Mouse (Mus musculus): ENCODE data around the gene Prok1. TPM values are rescaled to one million over a fixed set of nuclear protein-coding genes. Genes with fewer than 3 reads are reported as not detected.

Prok1 gene
- 0.07 TPM in 1 of 2 replicates, not detected in the other for polyA plus RNA-seq (2014; fragmentation: Nextera tagmentation; extraction: Ambion mirVana)

- Histone ChIP-seq H3K27ac (ENCODE audit: low read depth, low read length) (no peak within 1 kb of the TSS), H3K9ac (ENCODE audit: low read length) (no peak within 1 kb of the TSS), H3K9me3 (ENCODE audit: control insufficient read depth, low read length) (no peaks in the 10 kb centered on the region), H3K4me3 (ENCODE audit: low read depth, low read length) (no peak within 1 kb of the TSS), H3K36me3 (ENCODE audit: control insufficient read depth, insufficient read depth, low read length) (no peaks in the 10 kb centered on the region), H3K4me2 (no peak within 1 kb of the TSS), H3K27me3 (ENCODE audit: control insufficient read depth, insufficient read depth, low read length) (no peaks in the 10 kb centered on the region), H3K4me1 (ENCODE audit: control insufficient read depth, insufficient read depth, low read length) (0 out of 2 replicates have a peak, but pooled peaks cover 2% of the 10 kb centered on the region)
- DNase-seq (ENCODE audit: low spot score, missing footprints) (no peak), ATAC-seq (ENCODE audit: low FRiP score) (no peak)
- WGBS, result 90% methylated on average over 9 of the region's 9 CpGs
Observed at GRCm38 (mm10) chr3:107239607-107240006, at the start of gene Prok1. Gene Prok1 (minus strand): TSS chr3:107239707.

- no peak overlapping the region for H3K4me2 ChIP-seq
- no peaks in the 10 kb centered on the region for H3K9me3 ChIP-seq (ENCODE audit: control insufficient read depth, low read length)
- no peak overlapping the region for H3K27ac ChIP-seq (ENCODE audit: low read depth, low read length)
- peaks cover 3% of the 10 kb centered on the region; the same call in 1 of the 2 replicates for H3K36me3 ChIP-seq (ENCODE audit: control insufficient read depth, insufficient read depth, low read length)
- no peaks in the 10 kb centered on the region for H3K27me3 ChIP-seq (ENCODE audit: control insufficient read depth, insufficient read depth, low read length)
- DNase-seq (ENCODE audit: low spot score, missing footprints) (peak; percentile 66), ATAC-seq (ENCODE audit: low FRiP score) (no peak)
- no peak overlapping the region for H3K9ac ChIP-seq (ENCODE audit: low read length)
- H3K4me3 ChIP-seq (ENCODE audit: low read depth, low read length), result no peak overlapping the region
- no peaks in the 10 kb centered on the region for H3K4me1 ChIP-seq (ENCODE audit: control insufficient read depth, insufficient read depth, low read length)
Observed at GRCm38 (mm10) chr3:107287346-107287745, 47.8 kb upstream of the Prok1 start.

- Histone ChIP-seq H3K27me3 (ENCODE audit: control insufficient read depth, insufficient read depth, low read length) (no peaks in the 10 kb centered on the region), H3K36me3 (ENCODE audit: control insufficient read depth, insufficient read depth, low read length) (peaks cover 3% of the 10 kb centered on the region; the same call in 1 of the 2 replicates), H3K9me3 (ENCODE audit: control insufficient read depth, low read length) (no peaks in the 10 kb centered on the region), H3K4me1 (ENCODE audit: control insufficient read depth, insufficient read depth, low read length) (no peaks in the 10 kb centered on the region), H3K4me3 (ENCODE audit: low read depth, low read length) (no peak overlapping the region), H3K4me2 (no peak overlapping the region), H3K9ac (ENCODE audit: low read length) (no peak overlapping the region), H3K27ac (ENCODE audit: low read depth, low read length) (no peak overlapping the region)
- DNase-seq (ENCODE audit: low spot score, missing footprints), result peak; percentile 69
- ATAC-seq (ENCODE audit: low FRiP score), result no peak
- WGBS, result 91% methylated on average over 2 of the region's 2 CpGs
Observed at GRCm38 (mm10) chr3:107286123-107286522, 46.6 kb upstream of the Prok1 start.

- WGBS, result 3% methylated on average over 43 of the region's 43 CpGs
- ATAC-seq (ENCODE audit: low FRiP score), result peak; percentile 93
- peaks cover 8% of the 10 kb centered on the region for H3K4me1 ChIP-seq (ENCODE audit: control insufficient read depth, insufficient read depth, low read length)
- H3K9ac ChIP-seq (ENCODE audit: low read length), result peak within 1 kb of the TSS; percentile 83
- H3K27me3 ChIP-seq (ENCODE audit: control insufficient read depth, insufficient read depth, low read length), result no peaks in the 10 kb centered on the region
- no peak within 1 kb of the TSS for H3K27ac ChIP-seq (ENCODE audit: low read depth, low read length)
- peak within 1 kb of the TSS; percentile 91 for H3K4me3 ChIP-seq (ENCODE audit: low read depth, low read length)
- no peaks in the 10 kb centered on the region for H3K9me3 ChIP-seq (ENCODE audit: control insufficient read depth, low read length)
- DNase-seq (ENCODE audit: low spot score, missing footprints), result peak; percentile 99
- peaks cover 3% of the 10 kb centered on the region; the same call in 1 of the 2 replicates for H3K36me3 ChIP-seq (ENCODE audit: control insufficient read depth, insufficient read depth, low read length)
- peak within 1 kb of the TSS; percentile 53 for H3K4me2 ChIP-seq
Observed at GRCm38 (mm10) chr3:107278479-107279269, 39.2 kb upstream of the Prok1 start, which contains the start of gene Lamtor5. Gene Lamtor5 (plus strand): TSS chr3:107278858.

GRCm38 (mm10) chr3:107276626-107277025 is 37.1 kb upstream of the Prok1 start:
- no peak for ATAC-seq (ENCODE audit: low FRiP score)
- no peak overlapping the region for H3K4me2 ChIP-seq

GRCm38 (mm10) chr3:107275996-107276395 is 36.5 kb upstream of the Prok1 start:
- H3K36me3 ChIP-seq (ENCODE audit: control insufficient read depth, insufficient read depth, low read length), result no peaks in the 10 kb centered on the region
- H3K27me3 ChIP-seq (ENCODE audit: control insufficient read depth, insufficient read depth, low read length), result no peaks in the 10 kb centered on the region
- no peak overlapping the region for H3K27ac ChIP-seq (ENCODE audit: low read depth, low read length)
- H3K9ac ChIP-seq (ENCODE audit: low read length), result no peak overlapping the region
- no peak for ATAC-seq (ENCODE audit: low FRiP score)
- peaks cover 8% of the 10 kb centered on the region for H3K4me1 ChIP-seq (ENCODE audit: control insufficient read depth, insufficient read depth, low read length)
- no peak overlapping the region for H3K4me2 ChIP-seq
- WGBS, result 55% methylated on average over 4 of the region's 4 CpGs
- peak; percentile 70 for DNase-seq (ENCODE audit: low spot score, missing footprints)
- H3K9me3 ChIP-seq (ENCODE audit: control insufficient read depth, low read length), result no peaks in the 10 kb centered on the region
- H3K4me3 ChIP-seq (ENCODE audit: low read depth, low read length), result no peak overlapping the region

More at GRCm38 (mm10) chr3:107276626-107277025, 37.1 kb upstream of the Prok1 start:
- no peak overlapping the region for H3K4me3 ChIP-seq (ENCODE audit: low read depth, low read length)
- DNase-seq (ENCODE audit: low spot score, missing footprints), result peak; percentile 53
- 92% methylated on average over 3 of the region's 3 CpGs for WGBS
- H3K27me3 ChIP-seq (ENCODE audit: control insufficient read depth, insufficient read depth, low read length), result no peaks in the 10 kb centered on the region
- no peaks in the 10 kb centered on the region for H3K36me3 ChIP-seq (ENCODE audit: control insufficient read depth, insufficient read depth, low read length)
- peaks cover 8% of the 10 kb centered on the region for H3K4me1 ChIP-seq (ENCODE audit: control insufficient read depth, insufficient read depth, low read length)
- H3K9me3 ChIP-seq (ENCODE audit: control insufficient read depth, low read length), result no peaks in the 10 kb centered on the region
- H3K27ac ChIP-seq (ENCODE audit: low read depth, low read length), result no peak overlapping the region
- no peak overlapping the region for H3K9ac ChIP-seq (ENCODE audit: low read length)

- Histone ChIP-seq H3K9me3 (ENCODE audit: control insufficient read depth, low read length) (no peaks in the 10 kb centered on the region), H3K9ac (ENCODE audit: low read length) (no peak overlapping the region), H3K27ac (ENCODE audit: low read depth, low read length) (no peak overlapping the region), H3K4me1 (ENCODE audit: control insufficient read depth, insufficient read depth, low read length) (peaks cover 8% of the 10 kb centered on the region), H3K4me2 (no peak overlapping the region), H3K27me3 (ENCODE audit: control insufficient read depth, insufficient read depth, low read length) (no peaks in the 10 kb centered on the region), H3K36me3 (ENCODE audit: control insufficient read depth, insufficient read depth, low read length) (no peaks in the 10 kb centered on the region), H3K4me3 (ENCODE audit: low read depth, low read length) (no peak overlapping the region)
- DNase-seq (ENCODE audit: low spot score, missing footprints), result peak; percentile 67
- no peak for ATAC-seq (ENCODE audit: low FRiP score)
- WGBS, result 60% methylated on average over 5 of the region's 5 CpGs
Observed at GRCm38 (mm10) chr3:107275351-107275750, 35.8 kb upstream of the Prok1 start.

GRCm38 (mm10) chr3:107273820-107274219 is 34.3 kb upstream of the Prok1 start:
- Histone ChIP-seq H3K36me3 (ENCODE audit: control insufficient read depth, insufficient read depth, low read length) (no peaks in the 10 kb centered on the region), H3K4me2 (no peak overlapping the region), H3K27ac (ENCODE audit: low read depth, low read length) (no peak overlapping the region), H3K4me3 (ENCODE audit: low read depth, low read length) (no peak overlapping the region), H3K9ac (ENCODE audit: low read length) (no peak overlapping the region), H3K27me3 (ENCODE audit: control insufficient read depth, insufficient read depth, low read length) (no peaks in the 10 kb centered on the region), H3K4me1 (ENCODE audit: control insufficient read depth, insufficient read depth, low read length) (no peaks in the 10 kb centered on the region), H3K9me3 (ENCODE audit: control insufficient read depth, low read length) (no peaks in the 10 kb centered on the region)
- peak; percentile 71 for ATAC-seq (ENCODE audit: low FRiP score)
- WGBS, result 13% methylated on average over 3 of the region's 3 CpGs
- peak; percentile 86 for DNase-seq (ENCODE audit: low spot score, missing footprints)

GRCm38 (mm10) chr3:107272433-107272832 is 32.9 kb upstream of the Prok1 start:
- Histone ChIP-seq H3K4me3 (ENCODE audit: low read depth, low read length) (no peak overlapping the region), H3K27me3 (ENCODE audit: control insufficient read depth, insufficient read depth, low read length) (no peaks in the 10 kb centered on the region), H3K9ac (ENCODE audit: low read length) (no peak overlapping the region), H3K4me2 (no peak overlapping the region), H3K4me1 (ENCODE audit: control insufficient read depth, insufficient read depth, low read length) (no peaks in the 10 kb centered on the region), H3K9me3 (ENCODE audit: control insufficient read depth, low read length) (no peaks in the 10 kb centered on the region), H3K27ac (ENCODE audit: low read depth, low read length) (no peak overlapping the region), H3K36me3 (ENCODE audit: control insufficient read depth, insufficient read depth, low read length) (no peaks in the 10 kb centered on the region)
- WGBS, result 90% methylated on average over 3 of the region's 3 CpGs
- DNase-seq (ENCODE audit: low spot score, missing footprints), result peak; percentile 62
- ATAC-seq (ENCODE audit: low FRiP score), result no peak

Data from midbrain, embryonic 11.5 days (tissue).